Mouse (Mus musculus) limb, embryonic 14.5 days (tissue): ENCODE data around the gene Olfr26. TPM values are rescaled to one million over a fixed set of nuclear protein-coding genes. Genes with fewer than 3 reads are reported as not detected.

ENCODE experiments used
- ATAC-seq: fragments of 200-750 bp; cut with Nextera tagmentation; 2 replicates; pipeline ENCODE4 v1.8.0; 2017; ENCODE audit warnings: low read depth, moderate number of reproducible peaks, moderate TSS enrichment; ENCODE audit not compliant: low FRiP score
- DNase-seq: peaks from one replicate; pipeline ENCODE4 v3.0.0-alpha.2; 2015; ENCODE audit warnings: low spot score
- H3K27ac ChIP-seq: fragments of 300-500 bp; sonication (generic); replicated peaks from 2 replicates; pipeline ENCODE4 v1.5.1; 2014; ENCODE audit warnings: low read depth, mild to moderate bottlenecking, low read length, moderate library complexity, mixed read lengths
- H3K27me3 ChIP-seq: fragments of 300-500 bp; sonication (generic); 2 replicates; pipeline ENCODE4 v1.6.1; 2014; ENCODE audit warnings: low read length, mixed read lengths; ENCODE audit not compliant: control insufficient read depth, insufficient read depth
- H3K36me3 ChIP-seq: fragments of 300-500 bp; sonication (generic); 2 replicates; pipeline ENCODE4 v1.6.1; 2014; ENCODE audit warnings: mild to moderate bottlenecking, low read length, moderate library complexity, mixed read lengths; ENCODE audit not compliant: control insufficient read depth, insufficient read depth
- H3K4me1 ChIP-seq: fragments of 300-500 bp; sonication (generic); 2 replicates; pipeline ENCODE4 v1.6.1; 2014; ENCODE audit warnings: antibody characterized with exemption, low read length, mixed read lengths; ENCODE audit not compliant: control insufficient read depth, insufficient read depth
- H3K4me2 ChIP-seq: fragments of 300-500 bp; sonication (generic); replicated peaks from 2 replicates; pipeline ENCODE4 v1.6.1; 2014; ENCODE audit warnings: low read depth, mild to moderate bottlenecking, low read length, moderate library complexity; ENCODE audit not compliant: severe bottlenecking
- H3K4me3 ChIP-seq: fragments of 300-500 bp; sonication (generic); replicated peaks from 2 replicates; pipeline ENCODE4 v1.5.1; 2014; ENCODE audit warnings: low read length
- H3K9ac ChIP-seq: fragments of 300-500 bp; sonication (generic); 2 replicates; pipeline ENCODE4 v1.6.1; 2014; ENCODE audit warnings: mild to moderate bottlenecking, low read depth, low read length, moderate library complexity; ENCODE audit not compliant: severe bottlenecking
- H3K9me3 ChIP-seq: fragments of 300-500 bp; sonication (generic); 2 replicates; pipeline ENCODE4 v1.6.1; 2016; ENCODE audit warnings: low read length; ENCODE audit not compliant: control insufficient read depth
- POLR2A ChIP-seq: fragments of 200-500 bp; IDR thresholded peaks from 2 replicates; pipeline ENCODE4 v1.8.0; 2012; ENCODE audit warnings: inconsistent platforms, mild to moderate bottlenecking, moderate library complexity, borderline replicate concordance; ENCODE audit not compliant: insufficient read depth, insufficient read length; ENCODE audit errors: extremely low read depth
- whole genome bisulfite sequencing: fragments of 180-500 bp; shearing (Covaris S2); extraction: QIAGEN DNeasy Blood & Tissue Kit; methylation state at CpG from one replicate; pipeline ENCODE4 v1.1.7; 2014; 5-methylcytosine and 5-hydroxymethylcytosine counted together
- polyA plus RNA-seq, 2 experiments: library from polyadenylated mRNA; depleted of rRNA in 1 of 2; stranded (reverse) in 1 of 2; unstranded in 1 of 2; fragments of >200 nt; fragmentation: Nextera tagmentation in 1 of 2; extraction: Ambion mirVana in 1 of 2; gene quantifications; 2 replicates each; pipeline versions ENCODE4 v1.2.1 to v1.2.3; 2012 to 2014

Gene Olfr26
- not detected in 2 replicates for polyA plus RNA-seq (2012; rRNA removed)
- not detected in 2 replicates for polyA plus RNA-seq (2014; fragmentation: Nextera tagmentation; extraction: Ambion mirVana)

- H3K4me2 ChIP-seq: no peak within 1 kb of the TSS
- no peak for ATAC-seq
- no peak within 1 kb of the TSS for H3K9ac ChIP-seq
- no peak within 1 kb of the TSS for H3K4me3 ChIP-seq
- no peaks in the 10 kb centered on the region for H3K27me3 ChIP-seq
- H3K9me3 ChIP-seq: no peaks in the 10 kb centered on the region
- no peak for TF ChIP-seq POLR2A
- DNase-seq: no peak
- H3K4me1 ChIP-seq: no peaks in the 10 kb centered on the region
- H3K36me3 ChIP-seq: no peaks in the 10 kb centered on the region
- H3K27ac ChIP-seq: no peak within 1 kb of the TSS
Measured at GRCm38 (mm10) chr9:38854760-38855159, at the start of gene Olfr26. Gene Olfr26 (plus strand): TSS chr9:38855060.

GRCm38 (mm10) chr9:38805696-38806095 lies 49.2 kb upstream of the Olfr26 start:
- H3K4me3 ChIP-seq: no peak overlapping the region
- no peaks in the 10 kb centered on the region for H3K4me1 ChIP-seq
- peak; percentile 8 for DNase-seq
- H3K27me3 ChIP-seq: no peaks in the 10 kb centered on the region
- ATAC-seq: no peak
- TF ChIP-seq POLR2A: no peak
- H3K9ac ChIP-seq: no peak overlapping the region
- no peak overlapping the region for H3K4me2 ChIP-seq
- H3K36me3 ChIP-seq: no peaks in the 10 kb centered on the region
- H3K27ac ChIP-seq: no peak overlapping the region
- no peaks in the 10 kb centered on the region for H3K9me3 ChIP-seq

- H3K36me3 ChIP-seq: no peaks in the 10 kb centered on the region
- H3K27me3 ChIP-seq: no peaks in the 10 kb centered on the region
- no peak for ATAC-seq
- H3K4me1 ChIP-seq: no peaks in the 10 kb centered on the region
- H3K4me3 ChIP-seq: no peak within 1 kb of the TSS
- H3K9ac ChIP-seq: no peak within 1 kb of the TSS
- no peak within 1 kb of the TSS for H3K4me2 ChIP-seq
- no peak for TF ChIP-seq POLR2A
- no peak for DNase-seq
- 70% methylated on average over 2 of the region's 2 CpGs for WGBS
- no peaks in the 10 kb centered on the region for H3K9me3 ChIP-seq
- H3K27ac ChIP-seq: no peak within 1 kb of the TSS
Measured at GRCm38 (mm10) chr9:38814314-38814713, 40.5 kb upstream of the Olfr26 start, which contains the start of gene Olfr922. Gene Olfr922 (plus strand): TSS chr9:38814614.

GRCm38 (mm10) chr9:38815458-38815986 lies 39.3 kb upstream of the Olfr26 start:
- no peak for TF ChIP-seq POLR2A
- Histone ChIP-seq H3K4me2 (no peak overlapping the region), H3K27ac (no peak overlapping the region), H3K36me3 (no peaks in the 10 kb centered on the region), H3K4me1 (no peaks in the 10 kb centered on the region), H3K9ac (no peak overlapping the region), H3K4me3 (no peak overlapping the region), H3K9me3 (no peaks in the 10 kb centered on the region), H3K27me3 (no peaks in the 10 kb centered on the region)
- DNase-seq: no peak
- WGBS: 89% methylated on average over 1 of the region's 1 CpGs
- ATAC-seq: no peak

GRCm38 (mm10) chr9:38826245-38826644 lies 28.6 kb upstream of the Olfr26 start, which contains the start of gene Olfr923:
Gene Olfr923 (plus strand): TSS chr9:38826545.
- Histone ChIP-seq H3K9ac (no peak within 1 kb of the TSS), H3K4me2 (no peak within 1 kb of the TSS), H3K27me3 (no peaks in the 10 kb centered on the region), H3K9me3 (no peaks in the 10 kb centered on the region), H3K27ac (no peak within 1 kb of the TSS), H3K4me3 (no peak within 1 kb of the TSS), H3K36me3 (no peaks in the 10 kb centered on the region), H3K4me1 (no peaks in the 10 kb centered on the region)
- no peak for DNase-seq
- no peak for TF ChIP-seq POLR2A
- 89% methylated on average over 1 of the region's 1 CpGs for WGBS
- ATAC-seq: no peak
